Mouse (Mus musculus): ENCODE data around the gene Chst11. TPM values are rescaled to one million over a fixed set of nuclear protein-coding genes. Genes with fewer than 3 reads are reported as not detected.
"Not testable (repeated sequence)": the region's sequence is repeated elsewhere in the genome, so short reads cannot be mapped to it uniquely, and the experiment has no call there.

The Chst11 gene
- polyA plus RNA-seq, 1 experiment from 2014 or later: 1.5 TPM

GRCm38 (mm10) chr10:83108946-83109345 lies 123.6 kb downstream of the Chst11 start:
- DNase-seq (ENCODE audit: low spot score): no peak
- H3K4me3 ChIP-seq: no peak overlapping the region
- WGBS: 84% methylated on average over 6 of the region's 6 CpGs
- H3K27me3 ChIP-seq (ENCODE audit: low read depth, poor library complexity, severe bottlenecking): no peaks in the 10 kb centered on the region; the same call in 1 of the 2 replicates
- H3K9me3 ChIP-seq (replicated peaks): no peaks in the 10 kb centered on the region
- H3K36me3 ChIP-seq: no peaks in the 10 kb centered on the region
- peaks cover 54% of the 10 kb centered on the region for H3K4me1 ChIP-seq
- no peak overlapping the region; the same call in 1 of the 2 replicates for H3K27ac ChIP-seq

GRCm38 (mm10) chr10:83111046-83111445 lies 125.7 kb downstream of the Chst11 start:
- WGBS: 92% methylated on average over 6 of the region's 6 CpGs
- H3K36me3 ChIP-seq: no peaks in the 10 kb centered on the region
- H3K27me3 ChIP-seq (ENCODE audit: low read depth, poor library complexity, severe bottlenecking): no peaks in the 10 kb centered on the region
- H3K4me1 ChIP-seq: peaks cover 41% of the 10 kb centered on the region
- no peak overlapping the region for H3K27ac ChIP-seq
- H3K4me3 ChIP-seq: no peak overlapping the region
- DNase-seq (ENCODE audit: low spot score): no peak
- H3K9me3 ChIP-seq (replicated peaks): no peaks in the 10 kb centered on the region

- Histone ChIP-seq H3K27me3 (ENCODE audit: low read depth, poor library complexity, severe bottlenecking) (0 out of 2 replicates have a peak, but pooled peaks cover 6% of the 10 kb centered on the region), H3K4me1 (peaks cover 34% of the 10 kb centered on the region), H3K4me3 (no peak overlapping the region), H3K36me3 (no peaks in the 10 kb centered on the region), H3K9me3 (replicated peaks) (no peaks in the 10 kb centered on the region), H3K27ac (no peak overlapping the region)
- WGBS: 77% methylated on average over 4 of the region's 4 CpGs
- no peak for DNase-seq (ENCODE audit: low spot score)
These were observed 127.0 kb downstream of the Chst11 start for GRCm38 (mm10) chr10:83112345-83112744.

GRCm38 (mm10) chr10:83114564-83114963 lies 129.3 kb downstream of the Chst11 start:
- H3K4me1 ChIP-seq: peaks cover 22% of the 10 kb centered on the region
- H3K27ac ChIP-seq: no peak overlapping the region
- 86% methylated on average over 5 of the region's 5 CpGs for WGBS

GRCm38 (mm10) chr10:83116889-83117288 lies 131.6 kb downstream of the Chst11 start:
- Histone ChIP-seq H3K27ac (no peak overlapping the region), H3K4me3 (no peak overlapping the region), H3K36me3 (no peaks in the 10 kb centered on the region), H3K9me3 (replicated peaks) (no peaks in the 10 kb centered on the region), H3K27me3 (ENCODE audit: low read depth, poor library complexity, severe bottlenecking) (0 out of 2 replicates have a peak, but pooled peaks cover 6% of the 10 kb centered on the region), H3K4me1 (peaks cover 22% of the 10 kb centered on the region)
- WGBS: 57% methylated on average over 11 of the region's 11 CpGs
- no peak for DNase-seq (ENCODE audit: low spot score)

More at GRCm38 (mm10) chr10:83114564-83114963, 129.3 kb downstream of the Chst11 start:
- H3K36me3 ChIP-seq: no peaks in the 10 kb centered on the region
- 0 out of 2 replicates have a peak, but pooled peaks cover 6% of the 10 kb centered on the region for H3K27me3 ChIP-seq (ENCODE audit: low read depth, poor library complexity, severe bottlenecking)
- no peak for DNase-seq (ENCODE audit: low spot score)
- H3K4me3 ChIP-seq: no peak overlapping the region
- H3K9me3 ChIP-seq (replicated peaks): no peaks in the 10 kb centered on the region

- no peak overlapping the region for H3K4me3 ChIP-seq
- no peaks in the 10 kb centered on the region for H3K36me3 ChIP-seq
- 91% methylated on average over 6 of the region's 6 CpGs for WGBS
- H3K9me3 ChIP-seq (replicated peaks): no peaks in the 10 kb centered on the region
- DNase-seq (ENCODE audit: low spot score): no peak
- H3K4me1 ChIP-seq: peaks cover 21% of the 10 kb centered on the region
- no peak overlapping the region for H3K27ac ChIP-seq
- 0 out of 2 replicates have a peak, but pooled peaks cover 6% of the 10 kb centered on the region for H3K27me3 ChIP-seq (ENCODE audit: low read depth, poor library complexity, severe bottlenecking)
These were observed 132.6 kb downstream of the Chst11 start for GRCm38 (mm10) chr10:83117851-83118250.

- no peak overlapping the region for H3K4me3 ChIP-seq
- H3K27me3 ChIP-seq (ENCODE audit: low read depth, poor library complexity, severe bottlenecking): 0 out of 2 replicates have a peak, but pooled peaks cover 6% of the 10 kb centered on the region
- no peak overlapping the region for H3K27ac ChIP-seq
- no peak for DNase-seq (ENCODE audit: low spot score)
- H3K36me3 ChIP-seq: no peaks in the 10 kb centered on the region
- WGBS: 79% methylated on average over 3 of the region's 3 CpGs
- H3K9me3 ChIP-seq (replicated peaks): no peaks in the 10 kb centered on the region
- peaks cover 19% of the 10 kb centered on the region for H3K4me1 ChIP-seq
These were observed 133.3 kb downstream of the Chst11 start for GRCm38 (mm10) chr10:83118613-83119012.

GRCm38 (mm10) chr10:83119016-83119415 lies 133.7 kb downstream of the Chst11 start:
- 88% methylated on average over 10 of the region's 10 CpGs for WGBS
- Histone ChIP-seq H3K9me3 (replicated peaks) (no peaks in the 10 kb centered on the region), H3K27me3 (ENCODE audit: low read depth, poor library complexity, severe bottlenecking) (0 out of 2 replicates have a peak, but pooled peaks cover 6% of the 10 kb centered on the region), H3K36me3 (no peaks in the 10 kb centered on the region), H3K27ac (no peak overlapping the region), H3K4me1 (peaks cover 19% of the 10 kb centered on the region), H3K4me3 (no peak overlapping the region)
- DNase-seq (ENCODE audit: low spot score): no peak

GRCm38 (mm10) chr10:83119461-83119860 lies 134.2 kb downstream of the Chst11 start:
- DNase-seq (ENCODE audit: low spot score); H3K4me3 ChIP-seq; H3K36me3 ChIP-seq; H3K27me3 ChIP-seq (ENCODE audit: low read depth, poor library complexity, severe bottlenecking); H3K27ac ChIP-seq; H3K9me3 ChIP-seq (replicated peaks): not testable (repeated sequence)
- H3K4me1 ChIP-seq: peaks cover 19% of the 10 kb centered on the region
- WGBS: 69% methylated on average over 8 of the region's 8 CpGs

- Histone ChIP-seq H3K4me3 (no peak overlapping the region), H3K36me3 (no peaks in the 10 kb centered on the region), H3K9me3 (replicated peaks) (no peaks in the 10 kb centered on the region), H3K27me3 (ENCODE audit: low read depth, poor library complexity, severe bottlenecking) (0 out of 2 replicates have a peak, but pooled peaks cover 6% of the 10 kb centered on the region), H3K4me1 (peaks cover 19% of the 10 kb centered on the region), H3K27ac (no peak overlapping the region)
- WGBS: 81% methylated on average over 9 of the region's 9 CpGs
- no peak for DNase-seq (ENCODE audit: low spot score)
These were observed 134.6 kb downstream of the Chst11 start for GRCm38 (mm10) chr10:83119909-83120308.

GRCm38 (mm10) chr10:83120938-83121337 lies 135.6 kb downstream of the Chst11 start:
- no peaks in the 10 kb centered on the region for H3K9me3 ChIP-seq (replicated peaks)
- 81% methylated on average over 3 of the region's 4 CpGs for WGBS
- no peak for DNase-seq (ENCODE audit: low spot score)

GRCm38 (mm10) chr10:83124560-83124959 lies 139.3 kb downstream of the Chst11 start:
- H3K36me3 ChIP-seq: no peaks in the 10 kb centered on the region
- H3K9me3 ChIP-seq (replicated peaks): no peaks in the 10 kb centered on the region

More at GRCm38 (mm10) chr10:83120938-83121337, 135.6 kb downstream of the Chst11 start:
- Histone ChIP-seq H3K4me1 (peaks cover 19% of the 10 kb centered on the region), H3K36me3 (no peaks in the 10 kb centered on the region), H3K27ac (no peak overlapping the region), H3K4me3 (no peak overlapping the region), H3K27me3 (ENCODE audit: low read depth, poor library complexity, severe bottlenecking) (0 out of 2 replicates have a peak, but pooled peaks cover 6% of the 10 kb centered on the region)

GRCm38 (mm10) chr10:83126447-83126846 lies 141.1 kb downstream of the Chst11 start:
- WGBS: 63% methylated on average over 9 of the region's 9 CpGs
- Histone ChIP-seq H3K27ac (no peak overlapping the region), H3K27me3 (ENCODE audit: low read depth, poor library complexity, severe bottlenecking) (no peaks in the 10 kb centered on the region; the same call in 1 of the 2 replicates), H3K36me3 (no peaks in the 10 kb centered on the region), H3K4me1 (peaks cover 39% of the 10 kb centered on the region), H3K9me3 (replicated peaks) (no peaks in the 10 kb centered on the region), H3K4me3 (no peak overlapping the region)
- DNase-seq (ENCODE audit: low spot score): no peak

More at GRCm38 (mm10) chr10:83124560-83124959, 139.3 kb downstream of the Chst11 start:
- WGBS: 93% methylated on average over 3 of the region's 3 CpGs
- no peak overlapping the region for H3K27ac ChIP-seq
- no peaks in the 10 kb centered on the region; the same call in 1 of the 2 replicates for H3K27me3 ChIP-seq (ENCODE audit: low read depth, poor library complexity, severe bottlenecking)
- H3K4me3 ChIP-seq: no peak overlapping the region
- H3K4me1 ChIP-seq: peaks cover 25% of the 10 kb centered on the region
- DNase-seq (ENCODE audit: low spot score): no peak

Data from limb, embryonic 10.5 days (tissue).